Mouse (Mus musculus) spleen, adult 2 months (tissue): ENCODE measurements at regions not wholly inside any gene's neighbourhood (a gene's known extent, or its start where the extent isn't known, plus 50 kb on each side); places are given as distances from the start of the nearest gene placed in this dataset.

Source experiments
- CTCF ChIP-seq: fragments of 200-500 bp; IDR thresholded peaks from 2 replicates; pipeline ENCODE4 v1.5.1; 2011; ENCODE audit warnings: mild to moderate bottlenecking, inconsistent platforms; ENCODE audit not compliant: insufficient read depth, insufficient read length, insufficient replicate concordance; ENCODE audit errors: extremely low read depth
- POLR2A ChIP-seq: fragments of 200-500 bp; IDR thresholded peaks from 2 replicates; pipeline ENCODE4 v1.6.1; 2011; ENCODE audit warnings: low read depth, low read length, inconsistent platforms

DNA sequence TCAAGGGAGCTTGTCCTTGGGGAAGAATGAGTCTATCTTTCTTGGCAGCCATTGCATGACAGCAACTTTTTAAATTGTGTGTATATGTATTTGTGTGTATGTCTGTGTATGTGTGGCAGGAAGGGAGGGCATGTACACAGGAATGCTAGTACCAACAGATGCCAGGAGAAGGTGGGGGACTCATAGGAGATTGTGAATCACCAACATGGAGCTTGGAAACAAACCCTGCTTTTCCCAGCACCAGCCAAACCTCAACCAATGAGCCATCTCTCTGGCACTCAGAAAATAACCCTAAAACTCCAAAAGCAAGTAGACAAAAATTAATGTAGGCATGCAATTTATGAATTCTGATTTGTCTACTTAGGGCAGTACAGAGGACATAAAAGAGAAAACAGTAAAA is 942.9 kb downstream of the Ttll7 start:
- TF ChIP-seq POLR2A (no peak), CTCF (no peak)
